Mouse (Mus musculus): Measurements from ENCODE around the gene Pbx4.

DNA sequence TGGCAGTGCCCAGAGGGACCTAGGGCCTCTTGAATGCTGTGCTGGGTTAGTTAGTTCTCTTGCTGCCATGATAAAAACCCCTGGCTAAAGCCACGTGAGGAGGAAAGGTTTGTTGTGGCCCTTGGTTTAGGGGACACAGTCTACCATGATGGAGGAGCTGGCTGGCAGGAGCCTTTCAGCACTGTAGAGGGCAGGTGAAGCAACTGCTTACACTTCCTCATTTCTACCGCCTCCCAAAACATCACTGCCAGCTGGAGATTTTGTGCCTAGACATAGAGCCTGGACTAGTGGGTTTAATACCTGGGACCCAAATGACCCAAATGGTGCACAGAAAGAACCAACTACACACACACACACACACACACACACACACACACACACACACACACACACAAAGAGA lies 29.0 kb downstream of the Pbx4 start:
- no peak for TF ChIP-seq CTCF (IDR thresholded peaks at IDR 0.05)
- TF ChIP-seq POLR2A (IDR thresholded peaks at IDR 0.05; ENCODE audit: insufficient read depth, low read depth, low read length) = no peak
